Mouse (Mus musculus) ES-Bruce4 (cell line): Measurements from ENCODE around the gene Tmem108. TPM values are rescaled to one million over a fixed set of nuclear protein-coding genes. Genes with fewer than 3 reads are reported as not detected.
A peak's percentile ranks its signal among the peaks of the same experiment; 100 is the strongest.

Source experiments
- H3K27ac ChIP-seq: 2 replicates; pipeline ENCODE4 v1.5.1; 2012; ENCODE audit warnings: low read length, inconsistent platforms; ENCODE audit not compliant: insufficient read depth
- H3K27me3 ChIP-seq: 2 replicates; pipeline ENCODE4 v1.6.1; 2012; ENCODE audit warnings: mild to moderate bottlenecking, low read length, inconsistent platforms; ENCODE audit not compliant: control insufficient read depth, poor library complexity, insufficient read depth, severe bottlenecking
- H3K36me3 ChIP-seq: 2 replicates; pipeline ENCODE4 v1.6.1; 2012; ENCODE audit warnings: inconsistent platforms, mild to moderate bottlenecking, low read length, moderate library complexity; ENCODE audit not compliant: control insufficient read depth, poor library complexity, insufficient read depth, severe bottlenecking
- H3K4me1 ChIP-seq: one replicate; pipeline ENCODE4 v1.8.1; 2011; ENCODE audit warnings: low read length; ENCODE audit not compliant: control insufficient read depth, insufficient read depth
- H3K4me3 ChIP-seq: 2 replicates; pipeline ENCODE4 v1.5.1; 2011; ENCODE audit warnings: low read depth, mild to moderate bottlenecking, low read length
- H3K9ac ChIP-seq: 2 replicates; pipeline ENCODE4 v1.6.1; 2012; ENCODE audit warnings: low read depth, mild to moderate bottlenecking, inconsistent platforms; ENCODE audit not compliant: poor library complexity, severe bottlenecking
- H3K9me3 ChIP-seq: replicated peaks from 2 replicates; pipeline ENCODE4 v1.6.1; 2012; ENCODE audit warnings: mild to moderate bottlenecking, low read length, inconsistent platforms; ENCODE audit not compliant: control insufficient read depth, poor library complexity, insufficient read depth, severe bottlenecking
- CTCF ChIP-seq: IDR thresholded peaks from one replicate; pipeline ENCODE4 v1.8.1; 2011; ENCODE audit warnings: low read depth, low read length
- EP300 ChIP-seq: IDR thresholded peaks from 2 replicates; pipeline ENCODE4 v1.6.1; 2011; ENCODE audit warnings: low read depth, low read length; ENCODE audit not compliant: insufficient read depth
- POLR2A ChIP-seq: IDR thresholded peaks from one replicate; pipeline ENCODE4 v1.8.1; 2011; ENCODE audit warnings: low read length; ENCODE audit not compliant: insufficient read depth
- polyA plus RNA-seq: library from polyadenylated mRNA; stranded (reverse); fragments of >200 nt; gene quantifications from 2 replicates; pipeline ENCODE4 v1.2.4, GENCODE M21; 2011; ENCODE audit warnings: low read depth; ENCODE audit not compliant: missing spikeins, insufficient read depth, insufficient read length

Tmem108 gene
- polyA plus RNA-seq, 1 experiment, result 2.1 TPM

DNA sequence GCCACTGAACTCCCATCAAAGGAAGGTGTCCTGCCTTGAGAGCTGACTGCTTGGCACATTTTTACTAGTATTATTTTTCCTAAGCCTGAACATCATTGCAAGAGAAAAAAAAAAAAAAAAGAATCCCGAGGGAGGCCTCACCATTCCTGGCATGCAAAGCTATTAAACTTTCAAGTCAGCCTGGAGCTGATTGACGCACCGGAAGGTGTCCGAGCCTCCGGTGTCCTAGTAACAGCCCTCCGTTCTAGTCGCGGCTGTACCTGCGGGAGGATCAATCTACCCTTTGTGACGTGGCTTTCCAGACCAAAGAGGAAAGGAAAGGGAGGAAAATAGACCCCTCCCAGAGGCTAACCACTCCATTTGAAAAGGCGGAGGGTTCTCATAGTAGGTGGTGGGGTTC, 289.9 kb downstream of the Tmem108 start:
- H3K9me3 ChIP-seq, result no peaks in the 10 kb centered on the region
- H3K27ac ChIP-seq, result no peak overlapping the region
- no peaks in the 10 kb centered on the region for H3K36me3 ChIP-seq
- peaks cover 1% of the 10 kb centered on the region for H3K4me1 ChIP-seq
- TF ChIP-seq POLR2A (no peak), EP300 (no peak), CTCF (no peak)
- H3K9ac ChIP-seq, result 0 out of 2 replicates have a peak overlapping the region, but pooled peaks have one; percentile 21
- H3K4me3 ChIP-seq, result no peak overlapping the region
- H3K27me3 ChIP-seq, result no peaks in the 10 kb centered on the region

DNA sequence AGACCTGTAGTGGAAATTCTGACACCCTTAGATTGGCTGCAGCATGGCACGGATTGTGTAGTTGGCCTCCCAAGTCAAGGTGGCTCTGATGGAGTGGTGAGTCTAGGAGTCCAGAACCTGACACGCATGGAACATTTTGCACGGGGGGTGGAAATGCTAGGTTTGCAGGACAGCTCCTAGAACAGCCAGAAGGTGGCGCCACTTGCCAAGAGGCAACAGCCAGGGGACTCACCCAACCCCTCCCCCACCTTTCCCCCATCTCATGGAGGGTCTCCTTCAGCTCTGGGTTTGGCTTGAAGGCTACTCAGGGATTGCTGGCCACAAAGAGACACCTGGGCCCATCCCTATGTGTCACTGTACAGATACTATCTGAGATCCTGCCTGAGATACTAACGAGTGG, 292.1 kb downstream of the Tmem108 start:
- Histone ChIP-seq H3K9me3 (no peaks in the 10 kb centered on the region), H3K36me3 (no peaks in the 10 kb centered on the region), H3K27ac (no peak overlapping the region), H3K4me3 (no peak overlapping the region), H3K4me1 (peaks cover 1% of the 10 kb centered on the region), H3K9ac (no peak overlapping the region), H3K27me3 (no peaks in the 10 kb centered on the region)
- peak; percentile 82 for TF ChIP-seq CTCF
- 0 out of 2 replicates have a peak, but pooled peaks have one; percentile 19 for TF ChIP-seq EP300
- TF ChIP-seq POLR2A, result no peak

DNA sequence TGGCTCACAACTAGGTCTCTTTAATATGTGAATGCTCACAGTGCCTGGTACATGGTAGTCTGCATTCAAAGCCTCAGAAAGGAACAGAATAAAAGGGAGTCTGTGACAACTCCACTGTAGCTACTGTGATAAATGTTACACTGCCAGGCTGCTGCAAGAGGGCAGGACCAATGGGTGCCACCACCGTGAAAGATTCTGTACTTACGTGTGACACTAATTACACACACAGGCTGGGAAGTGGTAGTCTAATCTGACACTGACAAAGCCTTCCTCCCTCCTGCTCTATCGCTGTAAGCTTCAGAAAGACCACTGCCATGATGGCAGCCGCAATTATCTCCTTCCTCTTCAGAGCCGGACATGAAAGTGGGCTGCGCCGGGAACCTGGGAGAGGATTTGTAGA, 292.7 kb downstream of the Tmem108 start:
- TF ChIP-seq CTCF (no peak), POLR2A (no peak), EP300 (no peak)
- Histone ChIP-seq H3K4me1 (peaks cover 1% of the 10 kb centered on the region), H3K36me3 (no peaks in the 10 kb centered on the region), H3K4me3 (no peak overlapping the region), H3K27me3 (no peaks in the 10 kb centered on the region), H3K27ac (no peak overlapping the region), H3K9ac (no peak overlapping the region), H3K9me3 (no peaks in the 10 kb centered on the region)

DNA sequence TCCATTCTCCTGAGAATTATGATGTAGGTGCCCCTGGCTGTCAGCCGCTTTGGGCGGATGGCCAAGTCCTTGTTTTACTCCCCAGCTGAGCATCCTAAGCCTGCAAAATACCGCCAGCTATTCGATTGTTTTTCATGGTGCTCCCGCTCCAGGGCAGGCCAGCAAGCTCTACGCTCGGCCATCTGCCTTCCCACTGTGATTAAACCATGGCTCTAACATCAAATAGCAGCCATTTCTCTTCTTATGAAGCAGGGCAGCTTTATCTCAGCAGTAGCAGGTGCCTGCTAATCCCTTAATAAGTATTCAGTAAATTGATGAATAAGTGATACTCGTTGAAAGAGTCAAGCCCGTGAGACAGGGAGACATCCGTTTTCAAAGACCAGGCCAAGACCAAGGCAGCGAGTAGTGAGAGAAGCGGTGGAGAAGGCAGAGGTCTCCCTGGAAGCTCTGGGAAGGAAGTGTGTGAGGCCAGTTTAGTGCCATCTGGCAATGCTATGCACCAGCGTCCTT, 295.9 kb downstream of the Tmem108 start:
- Histone ChIP-seq H3K4me1 (no peaks in the 10 kb centered on the region), H3K4me3 (no peak overlapping the region), H3K36me3 (no peaks in the 10 kb centered on the region), H3K9me3 (no peaks in the 10 kb centered on the region), H3K27me3 (no peaks in the 10 kb centered on the region), H3K9ac (no peak overlapping the region), H3K27ac (no peak overlapping the region)
- TF ChIP-seq EP300 (no peak), POLR2A (no peak), CTCF (no peak)

DNA sequence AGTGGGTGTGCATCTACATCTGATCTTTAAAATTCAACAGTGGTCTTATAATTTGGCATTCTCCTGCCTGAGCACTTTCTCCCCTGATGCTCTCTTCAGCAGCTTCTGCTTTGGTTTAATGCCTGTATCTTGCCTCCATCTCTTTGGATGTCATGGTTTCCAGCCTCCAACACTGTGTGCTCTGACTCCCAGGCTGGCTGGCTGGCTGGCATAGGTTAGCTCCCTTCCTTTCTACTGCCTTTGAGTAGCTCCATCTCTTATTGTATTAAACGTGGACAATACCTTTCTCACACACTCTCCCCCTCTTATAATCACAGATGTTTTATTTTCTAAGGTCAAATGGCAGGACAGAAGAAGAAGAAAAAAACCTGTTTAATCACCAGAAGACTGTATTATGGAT, 296.3 kb downstream of the Tmem108 start:
- no peaks in the 10 kb centered on the region for H3K36me3 ChIP-seq
- H3K9me3 ChIP-seq, result no peaks in the 10 kb centered on the region
- H3K27me3 ChIP-seq, result no peaks in the 10 kb centered on the region
- TF ChIP-seq POLR2A, result no peak
- TF ChIP-seq CTCF, result no peak
- TF ChIP-seq EP300, result no peak
- H3K4me3 ChIP-seq, result no peak overlapping the region
- no peak overlapping the region for H3K27ac ChIP-seq
- no peaks in the 10 kb centered on the region for H3K4me1 ChIP-seq
- no peak overlapping the region for H3K9ac ChIP-seq

DNA sequence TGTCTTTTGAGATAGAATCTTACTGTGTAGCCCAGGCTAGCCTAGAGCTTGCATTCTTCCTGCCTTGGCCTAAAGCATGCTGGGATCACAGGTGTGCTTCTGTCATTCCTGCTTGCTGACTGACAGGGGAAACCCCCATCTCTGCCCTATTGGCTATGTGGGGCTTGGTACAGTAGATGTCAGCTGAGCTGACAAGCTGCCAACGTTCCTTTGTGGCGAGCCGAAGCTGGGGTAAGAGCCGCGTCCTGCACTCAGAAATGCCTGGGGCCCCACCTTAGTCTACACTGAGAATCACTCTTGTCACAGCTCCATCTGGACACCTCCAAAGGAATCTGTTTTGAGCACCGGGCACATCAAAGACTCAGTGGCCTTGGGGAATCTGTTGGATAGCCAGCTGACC, 297.8 kb downstream of the Tmem108 start:
- no peaks in the 10 kb centered on the region for H3K36me3 ChIP-seq
- no peak overlapping the region for H3K4me3 ChIP-seq
- no peaks in the 10 kb centered on the region for H3K9me3 ChIP-seq
- no peak for TF ChIP-seq CTCF
- H3K27me3 ChIP-seq, result no peaks in the 10 kb centered on the region
- H3K27ac ChIP-seq, result no peak overlapping the region
- H3K9ac ChIP-seq, result no peak overlapping the region
- no peaks in the 10 kb centered on the region for H3K4me1 ChIP-seq
